9 mouse cellular contexts compared by ENCODE assay signal in the genomic region with DNA sequence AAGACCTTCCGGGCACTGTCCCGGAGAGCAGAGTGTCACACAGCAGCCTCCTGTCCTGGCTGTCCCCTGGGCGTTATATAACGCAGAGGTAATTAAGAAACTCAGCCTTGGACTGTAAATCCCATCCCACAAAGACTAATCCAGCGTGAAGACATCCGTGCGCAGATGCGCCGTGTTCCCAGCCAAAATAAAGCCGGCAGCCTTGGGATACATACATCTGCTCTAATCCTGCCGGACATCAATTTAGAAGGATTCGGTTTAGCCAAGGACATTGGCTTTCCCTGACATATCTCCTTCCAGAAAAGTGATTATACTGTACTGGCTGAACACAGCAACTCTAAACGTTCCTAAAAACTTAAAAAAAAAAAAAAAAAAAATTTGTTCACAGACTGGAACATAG. TPM values are rescaled to one million over a fixed set of nuclear protein-coding genes. Genes with fewer than 3 reads are reported as not detected.
DNase-seq lines count a peak whose midpoint lies in the region; ATAC-seq and TF ChIP-seq lines count a peak whose summit lies in the region.
"Had no signal": no experiment of that assay in that cellular context is flagged by ENCODE, and none has a peak within 500 bp of the region (broad histone marks: within the 10 kb centered on the region; RNA-seq: fewer than 3 reads in every experiment).

No protein-coding gene starts in this region.

- no peaks in the 10 kb centered on the region for H3K9me3 ChIP-seq in hindbrain, embryonic 10.5 days
- no peaks in the 10 kb centered on the region for H3K9me3 ChIP-seq in midbrain, embryonic 14.5 days (ENCODE audit: control insufficient read depth, low read length)

- H3K27me3 ChIP-seq in hindbrain, embryonic 10.5 days (ENCODE audit: insufficient read depth, poor library complexity, severe bottlenecking): 0 out of 2 replicates have a peak, but pooled peaks cover 4% of the 10 kb centered on the region
- H3K27me3 ChIP-seq in midbrain, embryonic 14.5 days (ENCODE audit: control insufficient read depth, insufficient read depth, low read length): no peaks in the 10 kb centered on the region

- peak overlapping the region; percentile 33 for H3K4me2 ChIP-seq in midbrain, embryonic 14.5 days (ENCODE audit: low read length)

- TF ChIP-seq CTCF in layer of hippocampus, adult 2 months (conservative IDR thresholded peaks at IDR 0.05): no peak

- H3K9ac ChIP-seq in midbrain, embryonic 14.5 days (replicated peaks; ENCODE audit: low read length): 0 out of 2 replicates have a peak overlapping the region, but pooled peaks have one; percentile 31

- ATAC-seq in midbrain, embryonic 14.5 days (ENCODE audit: low FRiP score, low TSS enrichment): peak; percentile 69

- WGBS in hindbrain, embryonic 10.5 days: 69% methylated on average over 13 of the region's 13 CpGs
- WGBS in midbrain, embryonic 14.5 days: 12% methylated on average over 13 of the region's 13 CpGs

- peak; percentile 49 to 68 for DNase-seq in cerebellum, postnatal 10 days
- no peak for DNase-seq in cerebellum, adult 9-11 months
- peak; percentile 33 for DNase-seq in embryo, embryonic 10 days (ENCODE audit: low spot score)
- DNase-seq in hindbrain, embryonic 10.5 days (ENCODE audit: low spot score): no peak
- DNase-seq in midbrain, embryonic 14.5 days: peak; percentile 75
- no peak for DNase-seq in layer of hippocampus, adult 18-20 months (ENCODE audit: low spot score in 2 of 2)
- no peak for DNase-seq in layer of hippocampus, adult 2 months (ENCODE audit: low spot score in 2 of 2)
- DNase-seq in right cerebral cortex, adult 18-20 months: no peak

- H3K36me3 ChIP-seq in hindbrain, embryonic 10.5 days: no peaks in the 10 kb centered on the region
- no peaks in the 10 kb centered on the region for H3K36me3 ChIP-seq in midbrain, embryonic 14.5 days (ENCODE audit: control insufficient read depth, insufficient read depth, low read length)

- H3K4me1 ChIP-seq in hindbrain, embryonic 10.5 days (replicated peaks): peaks cover 23% of the 10 kb centered on the region
- no peaks in the 10 kb centered on the region for H3K4me1 ChIP-seq in midbrain, embryonic 14.5 days (ENCODE audit: control insufficient read depth, insufficient read depth, low read length)

- peak overlapping the region; percentile 73; the same call in 1 of the 2 replicates for H3K27ac ChIP-seq in hindbrain, embryonic 10.5 days
- H3K27ac ChIP-seq in midbrain, embryonic 14.5 days (replicated peaks; ENCODE audit: low read depth, low read length): no peak overlapping the region
- H3K27ac ChIP-seq in layer of hippocampus, adult 2 months: no peak overlapping the region

- H3K4me3 ChIP-seq in hindbrain, embryonic 10.5 days: no peak overlapping the region
- no peak overlapping the region for H3K4me3 ChIP-seq in midbrain, embryonic 14.5 days (replicated peaks; ENCODE audit: low read depth, low read length)
- H3K4me3 ChIP-seq in layer of hippocampus, adult 2 months: no peak overlapping the region; the same call in 1 of the 2 replicates
- H3K4me3 ChIP-seq: erythroblast, embryonic 14.5 days had no signal

RNA-seq across cellular contexts. Expression of a gene that starts 45.0 kb away (rescaled TPM):
- 10.7 and 11.0 TPM in 2 replicates for polyA plus RNA-seq in hindbrain, embryonic 10.5 days (2016; fragmentation: Nextera tagmentation; extraction: Ambion mirVana)
- 3.8 and 6.3 TPM in 2 replicates for polyA plus RNA-seq in midbrain, embryonic 14.5 days (2014; fragmentation: Nextera tagmentation; extraction: Ambion mirVana)
- 10 to 100 TPM; 24.6 to 27.1 TPM for total RNA-seq in layer of hippocampus, adult 18-20 months (2021)
- 10 to 100 TPM; 20.7 to 25.4 TPM for total RNA-seq in layer of hippocampus, adult 2 months (2021)

Comparison
In these comparisons a context has a peak if more than half of its experiments do, and no peak if none do; other contexts are left out.
1. DNase-seq: peak in cerebellum, postnatal 10 days (2 of 2), embryo, embryonic 10 days (single experiment) and midbrain, embryonic 14.5 days (single experiment); none in cerebellum, adult 9-11 months (single experiment), hindbrain, embryonic 10.5 days (single experiment), layer of hippocampus, adult 18-20 months (0 of 2), layer of hippocampus, adult 2 months (0 of 2) and right cerebral cortex, adult 18-20 months (single experiment).